Mouse (Mus musculus): Measurements from ENCODE around the gene Ppm1n.

GRCm38 (mm10) chr7:19304501-19305412 lies 24.9 kb upstream of the Ppm1n start:
- no peak for TF ChIP-seq CTCF (IDR thresholded peaks at IDR 0.05; ENCODE audit: low read depth)
- TF ChIP-seq EP300 (IDR thresholded peaks at IDR 0.05; ENCODE audit: low read depth) = no peak

Data from liver, postnatal 0 days (tissue).